Mouse (Mus musculus) MEL-GATA-1-ER (cell line): ENCODE results near the gene Olfr1141.

Source experiments
- DNase-seq: peaks from one replicate; pipeline ENCODE4 v3.0.0-alpha.2; 2012; ENCODE audit warnings: low read depth; ENCODE audit errors: extremely low read depth

Olfr1141 gene

DNA sequence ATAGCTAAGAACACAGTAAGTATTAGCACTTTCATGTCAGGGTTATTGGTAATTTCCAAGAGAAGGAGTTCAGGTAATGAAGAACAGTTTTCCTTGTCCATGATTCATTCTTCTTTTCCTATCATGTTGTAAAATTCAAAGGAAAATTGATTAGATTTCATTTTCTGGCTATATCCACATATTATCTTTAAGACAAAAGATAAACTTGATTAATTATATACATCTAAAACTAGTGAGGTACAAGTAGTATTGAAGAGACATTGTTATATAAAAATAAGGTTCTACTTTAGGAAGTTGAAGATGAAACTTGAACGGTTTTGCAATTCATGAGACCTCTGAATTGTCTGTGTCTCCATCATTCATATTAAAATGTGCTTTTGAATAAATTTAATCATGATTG lies at the start of gene Olfr1141:
Gene Olfr1141, minus strand, starts transcription at position 101 of the 400 bp plus-strand sequence.
- DNase-seq = no peak

DNA sequence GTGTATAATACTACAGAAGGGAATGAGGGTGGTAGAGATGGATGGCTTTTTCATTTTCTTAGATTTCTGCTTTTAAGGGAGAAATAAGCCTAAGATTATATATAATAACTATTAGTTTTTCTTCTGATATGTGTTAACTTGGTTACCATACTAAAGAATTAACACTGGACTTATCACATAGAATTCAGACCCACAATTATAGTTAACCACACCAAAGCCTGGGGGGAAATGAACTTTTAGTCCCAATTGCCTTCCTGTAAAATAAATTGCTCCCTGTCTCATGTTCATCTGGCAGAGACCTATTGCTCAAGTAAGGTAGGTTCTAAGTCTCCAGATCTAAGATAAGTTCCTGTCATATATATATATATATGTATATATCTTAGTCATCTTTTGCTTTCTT lies 46.5 kb upstream of the Olfr1141 start, which contains the start of gene Olfr1143:
Gene Olfr1143, plus strand, starts transcription at position 301 of the 400 bp plus-strand sequence.
- no peak for DNase-seq

DNA sequence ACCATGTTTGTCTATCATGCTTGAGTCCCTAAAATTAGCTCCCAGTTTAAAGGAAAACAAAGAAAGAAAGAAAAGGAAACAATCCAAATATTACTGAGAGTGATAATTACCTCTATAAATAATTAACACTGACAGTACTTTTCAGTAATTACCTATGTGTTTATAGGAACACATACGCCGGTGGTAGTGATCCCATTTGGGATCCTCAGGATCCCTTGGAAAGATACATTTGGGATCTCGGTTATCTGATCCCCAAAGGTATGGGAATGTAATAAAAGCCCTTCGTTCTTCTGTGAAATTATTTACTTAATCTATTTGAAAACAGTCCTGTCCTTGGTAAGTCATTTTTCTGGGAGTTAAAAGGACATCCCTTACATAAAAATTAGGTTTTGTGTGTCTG lies 25.4 kb upstream of the Olfr1141 start, which contains the start of gene Olfr152:
Gene Olfr152, plus strand, starts transcription at position 301 of the 400 bp plus-strand sequence.
- no peak for DNase-seq

DNA sequence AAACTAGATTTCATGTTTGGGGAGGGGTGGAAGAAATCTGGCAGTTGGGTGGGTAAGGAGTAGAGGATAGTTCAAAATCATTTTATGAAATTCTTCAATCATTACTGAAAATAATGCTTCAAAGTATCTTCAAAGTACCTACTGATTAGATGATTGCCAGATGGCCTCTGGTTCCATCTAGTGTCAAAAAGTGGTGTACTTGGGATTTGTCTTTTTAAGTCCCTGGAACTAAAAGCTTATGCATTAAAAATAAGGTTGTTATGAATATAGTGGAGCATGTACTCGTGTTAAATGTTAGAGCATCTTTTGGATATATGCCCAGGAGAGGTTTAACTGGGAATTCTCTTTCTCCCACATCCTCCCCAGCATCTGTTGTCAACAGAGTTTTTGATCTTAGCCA lies 22.4 kb upstream of the Olfr1141 start:
- no peak for DNase-seq

DNA sequence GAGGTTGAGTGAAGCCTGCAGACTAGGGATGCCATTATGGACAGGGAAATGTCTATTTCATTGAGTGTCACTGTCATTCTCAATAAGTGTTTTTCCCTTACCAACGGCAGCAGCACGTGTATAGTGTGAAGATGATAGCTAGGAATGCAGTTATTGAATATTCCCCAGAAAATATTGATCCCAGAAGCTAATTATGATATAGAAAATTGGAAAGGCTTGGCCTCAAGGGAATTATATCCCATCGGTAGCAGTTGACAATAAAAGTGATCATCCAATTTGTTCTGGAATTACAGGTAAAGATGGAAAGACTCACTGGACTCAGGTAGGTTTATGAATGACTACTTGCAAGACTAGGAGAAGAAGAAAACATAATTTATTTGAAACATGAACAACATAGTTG lies 10.3 kb downstream of the Olfr1141 start, which contains the start of gene Olfr1140:
Gene Olfr1140, plus strand, starts transcription at position 301 of the 400 bp plus-strand sequence.
- no peak for DNase-seq

DNA sequence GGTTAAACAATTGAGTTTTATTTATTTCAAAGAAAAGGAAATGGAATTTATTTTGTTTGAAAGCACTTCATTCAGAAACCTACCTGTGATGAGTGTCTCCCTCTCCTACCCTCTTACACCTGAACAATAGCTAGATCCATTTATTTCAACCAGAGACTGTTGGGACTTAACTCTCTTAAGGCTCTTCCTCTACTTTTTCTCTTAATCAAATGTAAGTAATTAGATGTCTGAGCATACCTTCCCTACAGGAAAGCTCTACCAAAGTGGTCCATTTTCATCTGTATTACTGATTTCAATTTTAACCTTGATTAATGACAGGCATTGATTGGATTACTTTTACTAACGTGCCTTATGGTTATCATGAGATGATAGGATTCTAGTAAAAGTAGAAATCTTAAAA lies 13.9 kb downstream of the Olfr1141 start, which contains the start of gene Olfr1138:
Gene Olfr1138, minus strand, starts transcription at position 101 of the 400 bp plus-strand sequence.
- no peak for DNase-seq

DNA sequence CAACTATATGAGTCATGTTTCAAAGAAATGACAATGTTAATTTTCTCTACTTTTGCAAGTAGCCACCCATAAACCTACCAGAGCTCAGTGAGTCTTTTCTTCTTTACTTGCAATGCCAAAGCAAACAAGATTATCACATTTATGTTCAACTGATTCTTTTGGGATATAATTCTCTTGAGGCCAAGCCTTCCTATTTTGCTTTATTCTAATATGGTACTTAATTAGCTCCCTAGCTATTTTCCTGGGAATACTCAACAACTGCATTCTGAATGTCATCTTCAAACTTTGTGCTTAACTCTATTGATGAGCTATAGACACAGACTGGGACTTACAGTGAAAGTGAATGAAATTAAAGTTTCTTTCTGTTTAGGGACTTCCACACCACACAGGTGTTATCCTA lies 40.7 kb downstream of the Olfr1141 start, which contains the start of gene Olfr1137:
Gene Olfr1137, minus strand, starts transcription at position 101 of the 400 bp plus-strand sequence.
- no peak for DNase-seq
